Mouse (Mus musculus) bone marrow macrophage, adult 2 months (primary cell): Measurements from ENCODE around the gene Ncbp3. TPM values are rescaled to one million over a fixed set of nuclear protein-coding genes. Genes with fewer than 3 reads are reported as not detected.

Experiments
- H3K27ac ChIP-seq: 2 replicates; pipeline ENCODE4 v1.5.1; 2012; ENCODE audit warnings: low read depth, low read length; ENCODE audit not compliant: insufficient read depth
- H3K4me1 ChIP-seq: 2 replicates; pipeline ENCODE4 v1.6.1; 2012; ENCODE audit warnings: low read length; ENCODE audit not compliant: control insufficient read depth, insufficient read depth
- H3K4me3 ChIP-seq: 2 replicates; pipeline ENCODE4 v1.5.1; 2012; ENCODE audit warnings: mild to moderate bottlenecking, low read length, moderate library complexity; ENCODE audit not compliant: insufficient read depth
- CTCF ChIP-seq: IDR thresholded peaks from 2 replicates; pipeline ENCODE4 v1.5.1; 2012; ENCODE audit warnings: low read depth, mild to moderate bottlenecking, low read length, moderate library complexity
- POLR2A ChIP-seq: IDR thresholded peaks from 2 replicates; pipeline ENCODE4 v1.6.1; 2012; ENCODE audit warnings: mild to moderate bottlenecking, low read depth, low read length, borderline replicate concordance
- polyA plus RNA-seq: library from polyadenylated mRNA; stranded (reverse); fragments of >200 nt; gene quantifications from 2 replicates; pipeline ENCODE4 v1.2.4, GENCODE M21; 2012; ENCODE audit not compliant: missing spikeins, insufficient read depth, insufficient read length

Ncbp3 gene
- polyA plus RNA-seq, 1 experiment: 6.4 TPM

GRCm38 (mm10) chr11:73048030-73048876 is 670 bp downstream of the Ncbp3 start:
- Histone ChIP-seq H3K4me3 (peak overlapping the region; percentile 84), H3K27ac (peak overlapping the region; percentile 44; the same call in 1 of the 2 replicates), H3K4me1 (peaks cover 6% of the 10 kb centered on the region)
- TF ChIP-seq POLR2A: no peak
- no peak for TF ChIP-seq CTCF

- TF ChIP-seq CTCF (peak; percentile 80), POLR2A (no peak)
- H3K27ac ChIP-seq: no peak overlapping the region
- H3K4me3 ChIP-seq: peak overlapping the region; percentile 84
- peaks cover 6% of the 10 kb centered on the region for H3K4me1 ChIP-seq
These were observed 1.8 kb downstream of the Ncbp3 start for GRCm38 (mm10) chr11:73049335-73049734.

GRCm38 (mm10) chr11:73052795-73053194 is 5.2 kb downstream of the Ncbp3 start:
- peaks cover 3% of the 10 kb centered on the region for H3K4me1 ChIP-seq
- no peak for TF ChIP-seq POLR2A
- TF ChIP-seq CTCF: no peak
- no peak overlapping the region for H3K27ac ChIP-seq

GRCm38 (mm10) chr11:73057701-73058100 is 10.1 kb downstream of the Ncbp3 start:
- no peaks in the 10 kb centered on the region for H3K4me1 ChIP-seq
- TF ChIP-seq POLR2A (no peak), CTCF (no peak)

More at GRCm38 (mm10) chr11:73052795-73053194, 5.2 kb downstream of the Ncbp3 start:
- H3K4me3 ChIP-seq: no peak overlapping the region

DNA sequence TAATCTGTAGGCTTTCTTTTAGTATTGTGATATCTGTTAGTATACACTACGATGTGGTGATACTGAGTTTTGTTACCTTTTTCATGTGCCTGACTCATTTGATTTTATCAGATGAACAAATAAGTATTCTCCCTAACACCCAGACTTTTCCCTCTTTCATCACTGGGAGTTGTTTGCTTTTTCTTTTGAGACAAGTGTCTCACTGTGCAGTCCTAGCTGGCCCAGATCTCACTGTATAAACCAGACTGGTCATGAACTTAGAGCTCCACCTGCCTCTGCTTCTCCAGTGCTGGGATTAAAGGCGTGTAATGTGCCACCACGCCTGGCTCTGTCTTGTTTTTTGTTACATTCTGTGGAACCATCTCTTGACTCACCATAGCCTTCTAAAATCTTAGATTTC is 12.0 kb downstream of the Ncbp3 start:
- no peak for TF ChIP-seq POLR2A
- no peak for TF ChIP-seq CTCF
- H3K4me1 ChIP-seq: no peaks in the 10 kb centered on the region
- H3K4me3 ChIP-seq: no peak overlapping the region
- H3K27ac ChIP-seq: no peak overlapping the region

More at GRCm38 (mm10) chr11:73057701-73058100, 10.1 kb downstream of the Ncbp3 start:
- Histone ChIP-seq H3K4me3 (no peak overlapping the region), H3K27ac (no peak overlapping the region)

DNA sequence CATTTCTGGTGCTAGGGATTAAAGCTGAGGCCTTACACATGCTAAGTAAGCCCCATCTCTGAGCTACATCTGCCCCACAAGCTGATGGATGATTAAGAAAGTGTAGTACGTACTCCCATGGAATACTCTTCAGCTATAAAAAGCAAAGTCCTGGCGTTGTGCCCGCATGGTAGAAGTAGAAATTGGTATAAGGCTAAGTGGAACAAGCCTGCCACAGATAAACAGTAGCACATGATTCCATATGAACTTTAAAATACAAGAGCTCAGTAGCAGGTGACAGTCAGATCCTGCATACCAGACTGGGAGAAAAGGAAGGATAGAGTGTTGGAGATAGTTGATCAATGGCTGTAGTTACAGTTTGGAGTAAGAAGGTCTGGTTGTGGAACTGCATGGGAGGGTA is 13.8 kb downstream of the Ncbp3 start:
- H3K4me3 ChIP-seq: no peak overlapping the region
- no peak overlapping the region for H3K27ac ChIP-seq
- TF ChIP-seq POLR2A: no peak
- TF ChIP-seq CTCF: no peak
- no peaks in the 10 kb centered on the region for H3K4me1 ChIP-seq

GRCm38 (mm10) chr11:73071839-73072238 is 24.3 kb downstream of the Ncbp3 start:
- Histone ChIP-seq H3K27ac (no peak overlapping the region), H3K4me1 (no peaks in the 10 kb centered on the region), H3K4me3 (no peak overlapping the region)
- TF ChIP-seq POLR2A: no peak
- TF ChIP-seq CTCF: no peak

DNA sequence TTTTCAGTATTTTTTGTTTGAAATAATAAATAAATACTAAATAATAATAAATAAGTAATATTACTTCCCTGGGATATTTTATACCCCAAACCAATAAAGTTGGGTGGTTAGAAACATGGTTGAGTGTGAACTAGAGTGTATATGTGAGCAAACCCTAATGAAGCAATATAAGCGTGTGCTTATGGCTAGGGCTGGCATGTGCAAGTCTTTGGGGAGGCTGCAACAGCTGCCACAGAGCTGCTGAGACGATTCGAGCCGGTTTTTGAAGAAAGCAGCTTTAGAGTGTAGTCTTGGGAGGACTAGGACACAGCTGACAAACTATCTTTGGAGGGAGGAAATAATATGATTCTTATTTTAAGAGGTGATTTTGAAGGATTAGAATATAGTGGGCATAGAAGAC is 28.7 kb downstream of the Ncbp3 start:
- TF ChIP-seq POLR2A: no peak
- TF ChIP-seq CTCF: no peak
- no peaks in the 10 kb centered on the region for H3K4me1 ChIP-seq
- no peak overlapping the region for H3K27ac ChIP-seq
- no peak overlapping the region for H3K4me3 ChIP-seq

DNA sequence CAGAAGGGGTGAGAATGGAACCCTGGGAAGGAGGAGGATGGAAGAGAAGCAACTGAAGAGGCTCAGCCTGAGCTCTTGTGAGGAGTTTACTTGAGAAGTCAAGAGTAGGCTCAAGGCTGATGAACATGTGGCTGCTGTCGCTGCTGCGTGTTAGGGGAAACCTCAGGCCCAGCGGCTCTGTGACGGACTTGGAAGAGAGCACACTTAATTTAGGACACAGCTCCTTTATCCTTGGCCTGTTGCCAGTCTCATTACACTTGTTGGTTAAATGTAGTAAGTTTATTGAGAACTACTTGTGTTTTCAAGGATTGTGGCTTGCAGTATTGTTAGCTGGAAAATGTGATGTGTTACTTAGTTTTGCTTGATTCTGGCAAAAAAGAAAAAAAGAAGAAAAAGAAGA is 29.1 kb downstream of the Ncbp3 start:
- TF ChIP-seq POLR2A (no peak), CTCF (no peak)
- Histone ChIP-seq H3K4me3 (no peak overlapping the region), H3K4me1 (no peaks in the 10 kb centered on the region), H3K27ac (no peak overlapping the region)

- no peak for TF ChIP-seq POLR2A
- TF ChIP-seq CTCF: no peak
- Histone ChIP-seq H3K4me3 (no peak overlapping the region), H3K4me1 (no peaks in the 10 kb centered on the region), H3K27ac (no peak overlapping the region)
These were observed 29.7 kb downstream of the Ncbp3 start for GRCm38 (mm10) chr11:73077211-73077720.
